Mouse (Mus musculus): ENCODE results near the gene Cxcr5. TPM values are rescaled to one million over a fixed set of nuclear protein-coding genes. Genes with fewer than 3 reads are reported as not detected.
A peak's percentile ranks its signal among the peaks of the same experiment; 100 is the strongest.

Gene Cxcr5
- polyA plus RNA-seq, 1 experiment from 2014 or later, result not detected

GRCm38 (mm10) chr9:44523686-44524085, 38.0 kb downstream of the Cxcr5 start:
- Histone ChIP-seq H3K4me1 (no peaks in the 10 kb centered on the region), H3K4me3 (no peak overlapping the region), H3K36me3 (no peaks in the 10 kb centered on the region), H3K27me3 (ENCODE audit: insufficient read depth, poor library complexity, severe bottlenecking) (no peaks in the 10 kb centered on the region), H3K9me3 (no peaks in the 10 kb centered on the region), H3K27ac (no peak overlapping the region)
- WGBS, result 76% methylated on average over 5 of the region's 5 CpGs
- DNase-seq (ENCODE audit: low spot score), result no peak

- WGBS, result 76% methylated on average over 10 of the region's 10 CpGs
- H3K4me3 ChIP-seq, result no peak overlapping the region
- no peaks in the 10 kb centered on the region for H3K36me3 ChIP-seq
- no peak for DNase-seq (ENCODE audit: low spot score)
- no peaks in the 10 kb centered on the region for H3K4me1 ChIP-seq
- no peaks in the 10 kb centered on the region for H3K9me3 ChIP-seq
- no peaks in the 10 kb centered on the region for H3K27me3 ChIP-seq (ENCODE audit: insufficient read depth, poor library complexity, severe bottlenecking)
- H3K27ac ChIP-seq, result no peak overlapping the region
These were observed 39.8 kb downstream of the Cxcr5 start for GRCm38 (mm10) chr9:44521927-44522326.

GRCm38 (mm10) chr9:44518068-44518467, 43.6 kb downstream of the Cxcr5 start:
- no peak overlapping the region for H3K27ac ChIP-seq
- H3K27me3 ChIP-seq (ENCODE audit: insufficient read depth, poor library complexity, severe bottlenecking), result no peaks in the 10 kb centered on the region
- DNase-seq (ENCODE audit: low spot score), result no peak
- no peak overlapping the region for H3K4me3 ChIP-seq
- H3K4me1 ChIP-seq, result peaks cover 12% of the 10 kb centered on the region; the same call in 1 of the 2 replicates
- H3K9me3 ChIP-seq, result no peaks in the 10 kb centered on the region
- 78% methylated on average over 7 of the region's 7 CpGs for whole genome bisulfite sequencing
- no peaks in the 10 kb centered on the region for H3K36me3 ChIP-seq

GRCm38 (mm10) chr9:44517368-44517767, 44.3 kb downstream of the Cxcr5 start:
- no peak for DNase-seq (ENCODE audit: low spot score)
- Histone ChIP-seq H3K27me3 (ENCODE audit: insufficient read depth, poor library complexity, severe bottlenecking) (no peaks in the 10 kb centered on the region), H3K4me3 (no peak overlapping the region), H3K36me3 (no peaks in the 10 kb centered on the region), H3K27ac (no peak overlapping the region), H3K4me1 (peaks cover 12% of the 10 kb centered on the region; the same call in 1 of the 2 replicates), H3K9me3 (no peaks in the 10 kb centered on the region)
- WGBS, result 43% methylated on average over 4 of the region's 4 CpGs

- peaks cover 17% of the 10 kb centered on the region for H3K4me1 ChIP-seq
- 80% methylated on average over 5 of the region's 5 CpGs for WGBS
- H3K4me3 ChIP-seq, result no peak overlapping the region
- H3K27me3 ChIP-seq (ENCODE audit: insufficient read depth, poor library complexity, severe bottlenecking), result no peaks in the 10 kb centered on the region
- no peaks in the 10 kb centered on the region for H3K9me3 ChIP-seq
- DNase-seq (ENCODE audit: low spot score), result no peak
- no peaks in the 10 kb centered on the region for H3K36me3 ChIP-seq
- H3K27ac ChIP-seq, result 0 out of 2 replicates have a peak overlapping the region, but pooled peaks have one; percentile 66
These were observed 45.8 kb downstream of the Cxcr5 start for GRCm38 (mm10) chr9:44515891-44516290.

- Histone ChIP-seq H3K4me1 (peaks cover 23% of the 10 kb centered on the region), H3K27me3 (ENCODE audit: insufficient read depth, poor library complexity, severe bottlenecking) (no peaks in the 10 kb centered on the region), H3K27ac (peak overlapping the region; percentile 66; the same call in 1 of the 2 replicates), H3K4me3 (0 out of 2 replicates have a peak overlapping the region, but pooled peaks have one; percentile 6), H3K9me3 (no peaks in the 10 kb centered on the region), H3K36me3 (no peaks in the 10 kb centered on the region)
- 44% methylated on average over 12 of the region's 12 CpGs for WGBS
- no peak for DNase-seq (ENCODE audit: low spot score)
These were observed 46.4 kb downstream of the Cxcr5 start for GRCm38 (mm10) chr9:44515131-44515751.

GRCm38 (mm10) chr9:44514147-44514546, 47.5 kb downstream of the Cxcr5 start:
- Histone ChIP-seq H3K36me3 (peaks cover 2% of the 10 kb centered on the region), H3K27me3 (ENCODE audit: insufficient read depth, poor library complexity, severe bottlenecking) (0 out of 2 replicates have a peak, but pooled peaks cover under 1% of the 10 kb centered on the region), H3K4me3 (no peak overlapping the region), H3K9me3 (no peaks in the 10 kb centered on the region), H3K4me1 (peaks cover 31% of the 10 kb centered on the region), H3K27ac (no peak overlapping the region)
- WGBS, result 85% methylated on average over 5 of the region's 5 CpGs
- DNase-seq (ENCODE audit: low spot score), result no peak

GRCm38 (mm10) chr9:44513610-44514009, 48.1 kb downstream of the Cxcr5 start:
- H3K36me3 ChIP-seq, result peaks cover 7% of the 10 kb centered on the region
- peaks cover 6% of the 10 kb centered on the region; the same call in 1 of the 2 replicates for H3K27me3 ChIP-seq (ENCODE audit: insufficient read depth, poor library complexity, severe bottlenecking)
- H3K9me3 ChIP-seq, result no peaks in the 10 kb centered on the region
- no peak overlapping the region for H3K4me3 ChIP-seq
- no peak overlapping the region for H3K27ac ChIP-seq
- peaks cover 37% of the 10 kb centered on the region for H3K4me1 ChIP-seq
- 69% methylated on average over 20 of the region's 20 CpGs for WGBS
- DNase-seq (ENCODE audit: low spot score), result no peak

GRCm38 (mm10) chr9:44513121-44513520, 48.6 kb downstream of the Cxcr5 start:
- no peak overlapping the region for H3K4me3 ChIP-seq
- H3K4me1 ChIP-seq, result peaks cover 38% of the 10 kb centered on the region
- no peak for DNase-seq (ENCODE audit: low spot score)
- peaks cover 12% of the 10 kb centered on the region for H3K36me3 ChIP-seq
- 82% methylated on average over 11 of the region's 11 CpGs for WGBS
- no peaks in the 10 kb centered on the region for H3K9me3 ChIP-seq
- no peak overlapping the region for H3K27ac ChIP-seq
- peaks cover 6% of the 10 kb centered on the region; the same call in 1 of the 2 replicates for H3K27me3 ChIP-seq (ENCODE audit: insufficient read depth, poor library complexity, severe bottlenecking)

GRCm38 (mm10) chr9:44512717-44513003, 49.0 kb downstream of the Cxcr5 start:
- Histone ChIP-seq H3K36me3 (peaks cover 17% of the 10 kb centered on the region), H3K9me3 (no peaks in the 10 kb centered on the region), H3K27ac (no peak overlapping the region), H3K4me3 (no peak overlapping the region), H3K27me3 (ENCODE audit: insufficient read depth, poor library complexity, severe bottlenecking) (peaks cover 6% of the 10 kb centered on the region; the same call in 1 of the 2 replicates), H3K4me1 (peaks cover 38% of the 10 kb centered on the region)
- DNase-seq (ENCODE audit: low spot score), result no peak
- 95% methylated on average over 3 of the region's 3 CpGs for WGBS

GRCm38 (mm10) chr9:44511935-44512716, 49.6 kb downstream of the Cxcr5 start:
- H3K4me1 ChIP-seq, result peaks cover 38% of the 10 kb centered on the region
- H3K9me3 ChIP-seq, result no peaks in the 10 kb centered on the region
- H3K36me3 ChIP-seq, result peaks cover 22% of the 10 kb centered on the region
- H3K4me3 ChIP-seq, result no peak overlapping the region
- peaks cover 6% of the 10 kb centered on the region; the same call in 1 of the 2 replicates for H3K27me3 ChIP-seq (ENCODE audit: insufficient read depth, poor library complexity, severe bottlenecking)
- no peak overlapping the region for H3K27ac ChIP-seq
- no peak for DNase-seq (ENCODE audit: low spot score)
- 73% methylated on average over 9 of the region's 9 CpGs for WGBS

- Histone ChIP-seq H3K27me3 (ENCODE audit: insufficient read depth, poor library complexity, severe bottlenecking) (peaks cover 6% of the 10 kb centered on the region; the same call in 1 of the 2 replicates), H3K9me3 (no peaks in the 10 kb centered on the region), H3K4me3 (no peak overlapping the region), H3K27ac (no peak overlapping the region), H3K4me1 (peaks cover 42% of the 10 kb centered on the region), H3K36me3 (peaks cover 33% of the 10 kb centered on the region)
- WGBS, result 62% methylated on average over 5 of the region's 5 CpGs
- no peak for DNase-seq (ENCODE audit: low spot score)
These were observed 50.6 kb downstream of the Cxcr5 start for GRCm38 (mm10) chr9:44510872-44511601.

All from heart, embryonic 10.5 days (tissue).